Mouse (Mus musculus) gastrocnemius, postnatal 4 days (tissue): ENCODE data around the gene Tmem262. TPM values are rescaled to one million over a fixed set of nuclear protein-coding genes. Genes with fewer than 3 reads are reported as not detected.

Source experiments
- microRNA-seq: library from miRNA; unstranded; fragments of <30 nt; microRNA quantifications from one replicate; pipeline ENCODE4 v1.2.0, GENCODE M21; 2021
- total RNA-seq, 2 experiments: library from RNA; stranded (reverse); gene quantifications; 2 replicates each; pipeline ENCODE4 v1.2.3; 2021

Tmem262 gene
- total RNA-seq, 2 experiments from 2014 or later: not detected

Small RNAs within 50 kb of the gene (microRNA-seq; reads per million reads assigned to microRNA genes)
- 1.3 reads per million for gene Mir6988

Other genes with a start within 250 kb of the Tmem262 start
- gene Frmd8, start 204.8 kb upstream of the Tmem262 start, total RNA-seq: 10 to 100 TPM; 16.2 to 16.7 TPM
- gene Slc25a45, start 202.2 kb upstream of the Tmem262 start, total RNA-seq: 1 to 10 TPM; 3.7 to 3.8 TPM
- gene Tigd3, start 185.9 kb upstream of the Tmem262 start, total RNA-seq: 1 to 10 TPM; 1.5 to 2.6 TPM
- 100 to 1,000 TPM in 1 of 2 experiments, 10 to 100 TPM in 1; 97.8 to 121 TPM for gene Dpf2, start 167.0 kb upstream of the Tmem262 start, total RNA-seq
- 10 to 100 TPM; 23.1 to 27.4 TPM for gene Cdc42ep2, start 155.2 kb upstream of the Tmem262 start, total RNA-seq
- 10 to 100 TPM; 24.6 to 28.6 TPM for gene Pola2, start 115.8 kb upstream of the Tmem262 start, total RNA-seq
- not detected for gene Slc22a20, start 93.9 kb upstream of the Tmem262 start, total RNA-seq
- 10 to 100 TPM; 70.9 to 79.6 TPM for gene Capn1, start 64.1 kb upstream of the Tmem262 start, total RNA-seq
- gene Syvn1, start 33.5 kb upstream of the Tmem262 start, total RNA-seq: 10 to 100 TPM; 28.9 to 30.7 TPM
- gene Mrpl49, start 22.2 kb upstream of the Tmem262 start, total RNA-seq: 10 to 100 TPM; 45.0 to 46.2 TPM
- gene Fau, start 22.2 kb upstream of the Tmem262 start, total RNA-seq: 1,000 to 10,000 TPM in 1 of 2 experiments, 100 to 1,000 TPM in 1; 949 to 1,029 TPM
- 10 to 100 TPM; 13.2 to 13.4 TPM for gene Znhit2, start 18.8 kb upstream of the Tmem262 start, total RNA-seq
- gene Tm7sf2, start 11.7 kb upstream of the Tmem262 start, total RNA-seq: 10 to 100 TPM in 1 of 2 experiments, 1 to 10 TPM in 1; 9.9 to 14.7 TPM
- 10 to 100 TPM; 35.4 to 37.7 TPM for gene Vps51, start 2.8 kb upstream of the Tmem262 start, total RNA-seq
- gene Gm28374, start 2.2 kb downstream of the Tmem262 start, total RNA-seq: under 1 TPM in 1 of 2 experiments, not detected in 1; 0.52 TPM
- gene Zfpl1, start 4.9 kb downstream of the Tmem262 start, total RNA-seq: 10 to 100 TPM; 28.5 to 34.6 TPM
- 1 to 10 TPM; 7.7 to 8.1 TPM for gene Cdca5, start 5.0 kb downstream of the Tmem262 start, total RNA-seq
- gene AC131692.1, start 14.4 kb downstream of the Tmem262 start, total RNA-seq: under 1 TPM in 1 of 2 experiments, not detected in 1; 0.54 TPM
- gene Naaladl1, start 25.7 kb downstream of the Tmem262 start, total RNA-seq: under 1 TPM; 0.27 to 0.44 TPM
- 10 to 100 TPM; 14.8 to 16.2 TPM for gene Sac3d1, start 38.6 kb downstream of the Tmem262 start, total RNA-seq
- 10 to 100 TPM; 16.2 to 17.1 TPM for gene Snx15, start 48.3 kb downstream of the Tmem262 start, total RNA-seq
- under 1 TPM; 0.26 to 0.42 TPM for gene Batf2, start 61.0 kb downstream of the Tmem262 start, total RNA-seq
- 10 to 100 TPM; 60.2 to 61.7 TPM for gene Arl2, start 61.5 kb downstream of the Tmem262 start, total RNA-seq
- not detected for gene Majin, start 104.4 kb downstream of the Tmem262 start, total RNA-seq
- not detected for gene Gpha2, start 146.3 kb downstream of the Tmem262 start, total RNA-seq
- 10 to 100 TPM; 26.2 to 26.4 TPM for gene Ppp2r5b, start 155.8 kb downstream of the Tmem262 start, total RNA-seq
- 10 to 100 TPM; 15.5 to 16.7 TPM for gene Atg2a, start 161.6 kb downstream of the Tmem262 start, total RNA-seq
- 10 to 100 TPM; 91.3 to 93.9 TPM for gene Ehd1, start 196.7 kb downstream of the Tmem262 start, total RNA-seq
- 1 to 10 TPM; 6.9 to 7.7 TPM for gene Cdc42bpg, start 226.4 kb downstream of the Tmem262 start, total RNA-seq